Mouse (Mus musculus): ENCODE measurements around the gene Comt. TPM values are rescaled to one million over a fixed set of nuclear protein-coding genes. Genes with fewer than 3 reads are reported as not detected.

Gene Comt
- polyA plus RNA-seq, 1 experiment from 2014 or later: 118 TPM

GRCm38 (mm10) chr16:18425475-18426214, 1.0 kb downstream of the Comt start:
- Histone ChIP-seq H3K79me2 (ENCODE audit: inconsistent target) (peaks cover 61% of the 10 kb centered on the region), H3K27ac (peak overlapping the region; percentile 68), H3K4me3 (ENCODE audit: inconsistent target) (peak overlapping the region; percentile 85), H3K36me3 (ENCODE audit: inconsistent target) (peaks cover 7% of the 10 kb centered on the region)
- WGBS (ENCODE audit: missing documents): 17% methylated on average over 10 of the region's 10 CpGs

- H3K27ac ChIP-seq: peak overlapping the region; percentile 68; the same call in 1 of the 2 replicates
- H3K4me3 ChIP-seq (ENCODE audit: inconsistent target): no peak overlapping the region
- H3K36me3 ChIP-seq (ENCODE audit: inconsistent target): peaks cover 7% of the 10 kb centered on the region
- WGBS (ENCODE audit: missing documents): 68% methylated on average over 11 of the region's 11 CpGs
- H3K79me2 ChIP-seq (ENCODE audit: inconsistent target): peaks cover 68% of the 10 kb centered on the region
Measured at GRCm38 (mm10) chr16:18424364-18425045, 2.1 kb downstream of the Comt start.

GRCm38 (mm10) chr16:18423915-18424265, 2.8 kb downstream of the Comt start:
- peaks cover 7% of the 10 kb centered on the region for H3K36me3 ChIP-seq (ENCODE audit: inconsistent target)
- H3K27ac ChIP-seq: no peak overlapping the region
- no peak overlapping the region for H3K4me3 ChIP-seq (ENCODE audit: inconsistent target)
- 100% methylated on average over 3 of the region's 5 CpGs for WGBS (ENCODE audit: missing documents)
- H3K79me2 ChIP-seq (ENCODE audit: inconsistent target): peaks cover 70% of the 10 kb centered on the region

- Histone ChIP-seq H3K27ac (no peak overlapping the region), H3K36me3 (ENCODE audit: inconsistent target) (peaks cover 7% of the 10 kb centered on the region), H3K4me3 (ENCODE audit: inconsistent target) (no peak overlapping the region), H3K79me2 (ENCODE audit: inconsistent target) (peaks cover 75% of the 10 kb centered on the region)
- 79% methylated on average over 7 of the region's 7 CpGs for WGBS (ENCODE audit: missing documents)
Measured at GRCm38 (mm10) chr16:18423203-18423914, 3.3 kb downstream of the Comt start.

- H3K36me3 ChIP-seq (ENCODE audit: inconsistent target): peaks cover 7% of the 10 kb centered on the region
- H3K79me2 ChIP-seq (ENCODE audit: inconsistent target): peaks cover 82% of the 10 kb centered on the region
- H3K27ac ChIP-seq: no peak overlapping the region
- H3K4me3 ChIP-seq (ENCODE audit: inconsistent target): no peak overlapping the region
- WGBS (ENCODE audit: missing documents): 92% methylated on average over 3 of the region's 3 CpGs
Measured at GRCm38 (mm10) chr16:18420571-18420970, 6.1 kb downstream of the Comt start.

- peaks cover 7% of the 10 kb centered on the region for H3K36me3 ChIP-seq (ENCODE audit: inconsistent target)
- H3K79me2 ChIP-seq (ENCODE audit: inconsistent target): peaks cover 82% of the 10 kb centered on the region
- H3K4me3 ChIP-seq (ENCODE audit: inconsistent target): no peak overlapping the region
- peak overlapping the region; percentile 60 for H3K27ac ChIP-seq
- WGBS (ENCODE audit: missing documents): no CpG with 5 or more reads among the region's 1 CpGs
Measured at GRCm38 (mm10) chr16:18419603-18420026, 7.0 kb downstream of the Comt start.

- 74% methylated on average over 4 of the region's 4 CpGs for WGBS (ENCODE audit: missing documents)
- Histone ChIP-seq H3K27ac (peak overlapping the region; percentile 60), H3K79me2 (ENCODE audit: inconsistent target) (peaks cover 82% of the 10 kb centered on the region), H3K4me3 (ENCODE audit: inconsistent target) (no peak overlapping the region), H3K36me3 (ENCODE audit: inconsistent target) (peaks cover 7% of the 10 kb centered on the region)
Measured at GRCm38 (mm10) chr16:18418756-18419602, 7.7 kb downstream of the Comt start.

GRCm38 (mm10) chr16:18417491-18417890, 9.2 kb downstream of the Comt start:
- 100% methylated on average over 5 of the region's 5 CpGs for whole genome bisulfite sequencing (ENCODE audit: missing documents)
- Histone ChIP-seq H3K27ac (no peak overlapping the region), H3K79me2 (ENCODE audit: inconsistent target) (peaks cover 73% of the 10 kb centered on the region), H3K4me3 (ENCODE audit: inconsistent target) (no peak overlapping the region), H3K36me3 (ENCODE audit: inconsistent target) (peaks cover 7% of the 10 kb centered on the region)

- 72% methylated on average over 3 of the region's 3 CpGs for WGBS (ENCODE audit: missing documents)
- H3K4me3 ChIP-seq (ENCODE audit: inconsistent target): no peak overlapping the region
Measured at GRCm38 (mm10) chr16:18416837-18417236, 9.8 kb downstream of the Comt start.

GRCm38 (mm10) chr16:18416094-18416761, 10.4 kb downstream of the Comt start:
- H3K4me3 ChIP-seq (ENCODE audit: inconsistent target): no peak overlapping the region
- WGBS (ENCODE audit: missing documents): 38% methylated on average over 18 of the region's 18 CpGs
- H3K27ac ChIP-seq: peak overlapping the region; percentile 73
- H3K79me2 ChIP-seq (ENCODE audit: inconsistent target): peaks cover 63% of the 10 kb centered on the region
- H3K36me3 ChIP-seq (ENCODE audit: inconsistent target): peaks cover under 1% of the 10 kb centered on the region; the same call in 1 of the 2 replicates

More at GRCm38 (mm10) chr16:18416837-18417236, 9.8 kb downstream of the Comt start:
- Histone ChIP-seq H3K79me2 (ENCODE audit: inconsistent target) (peaks cover 66% of the 10 kb centered on the region), H3K27ac (peak overlapping the region; percentile 73), H3K36me3 (ENCODE audit: inconsistent target) (peaks cover 6% of the 10 kb centered on the region)

GRCm38 (mm10) chr16:18413032-18413816, 13.4 kb downstream of the Comt start:
- peak overlapping the region; percentile 98 for H3K27ac ChIP-seq
- peaks cover 22% of the 10 kb centered on the region for H3K36me3 ChIP-seq (ENCODE audit: inconsistent target)
- 37% methylated on average over 7 of the region's 7 CpGs for WGBS (ENCODE audit: missing documents)
- H3K79me2 ChIP-seq (ENCODE audit: inconsistent target): peaks cover 61% of the 10 kb centered on the region
- no peak overlapping the region for H3K4me3 ChIP-seq (ENCODE audit: inconsistent target)

GRCm38 (mm10) chr16:18411802-18412476, 14.7 kb downstream of the Comt start:
- H3K79me2 ChIP-seq (ENCODE audit: inconsistent target): peaks cover 50% of the 10 kb centered on the region
- peak overlapping the region; percentile 98 for H3K27ac ChIP-seq
- peaks cover 31% of the 10 kb centered on the region for H3K36me3 ChIP-seq (ENCODE audit: inconsistent target)
- 7% methylated on average over 12 of the region's 12 CpGs for WGBS (ENCODE audit: missing documents)
- peak overlapping the region; percentile 24 for H3K4me3 ChIP-seq (ENCODE audit: inconsistent target)
